Mouse (Mus musculus): Measurements from ENCODE around the gene Rab34. TPM values are rescaled to one million over a fixed set of nuclear protein-coding genes. Genes with fewer than 3 reads are reported as not detected.
A peak's percentile ranks its signal among the peaks of the same experiment; 100 is the strongest.

Gene Rab34
- polyA plus RNA-seq, 1 experiment from 2014 or later: 75.3 TPM

DNA sequence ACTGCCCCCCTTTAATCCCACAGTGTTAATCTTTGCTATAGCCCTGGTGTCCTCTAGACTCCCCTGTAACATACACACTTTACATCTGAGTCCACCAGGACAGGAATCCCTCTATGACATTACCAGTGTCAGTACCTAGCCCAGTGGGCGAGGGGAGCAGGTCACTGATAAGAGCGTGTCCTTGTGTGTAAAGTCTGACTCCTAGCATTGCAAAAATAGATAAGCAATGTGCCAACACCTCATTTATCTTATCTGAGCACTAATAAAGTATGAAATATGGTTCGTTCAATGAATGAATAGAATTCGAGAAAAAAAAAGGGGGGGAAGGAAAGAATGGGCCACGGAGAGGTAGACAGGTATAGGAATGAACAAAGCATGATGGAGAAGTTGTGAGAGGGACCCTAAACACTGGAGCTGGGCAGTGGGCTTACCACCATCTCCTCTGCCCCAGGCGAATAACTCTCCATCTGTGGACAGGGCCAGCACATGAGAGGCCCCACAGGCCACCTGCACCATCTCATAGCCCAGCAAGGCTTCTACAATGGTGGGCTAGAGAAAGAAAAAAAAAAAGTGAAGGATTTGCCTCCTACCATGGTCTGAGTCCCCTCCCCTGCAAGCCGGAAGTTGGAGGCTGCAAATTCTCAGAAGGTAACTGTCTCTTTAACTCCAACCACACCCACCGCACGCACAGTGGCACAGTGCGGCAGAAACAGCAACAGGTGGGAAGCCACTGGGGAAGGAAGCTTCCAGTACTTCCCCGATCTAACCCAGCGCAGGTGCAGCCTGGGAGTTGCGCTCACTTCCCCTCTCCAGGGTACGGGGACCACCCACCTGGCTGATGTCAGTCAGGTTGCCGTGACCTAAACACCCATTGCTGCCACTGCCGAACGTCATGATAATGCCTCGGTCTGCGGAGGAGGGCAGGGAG is 19.4 kb upstream of the Rab34 start:
- no peak overlapping the region for H3K9ac ChIP-seq (ENCODE audit: low read length)
- DNase-seq (ENCODE audit: low spot score) (no peak), ATAC-seq (ENCODE audit: insufficient read depth, low FRiP score, low TSS enrichment) (no peak)
- no peak overlapping the region for H3K27ac ChIP-seq (ENCODE audit: low read depth, low read length)
- H3K27me3 ChIP-seq (ENCODE audit: control insufficient read depth, insufficient read depth, low read length): no peaks in the 10 kb centered on the region
- H3K4me1 ChIP-seq (ENCODE audit: control insufficient read depth, insufficient read depth, low read length): peaks cover 8% of the 10 kb centered on the region; the same call in 1 of the 2 replicates
- WGBS: 62% methylated on average over 19 of the region's 19 CpGs
- H3K36me3 ChIP-seq (ENCODE audit: control insufficient read depth, insufficient read depth, low read length): no peaks in the 10 kb centered on the region; the same call in 1 of the 2 replicates
- H3K4me3 ChIP-seq (ENCODE audit: low read depth, low read length): no peak overlapping the region
- H3K9me3 ChIP-seq (ENCODE audit: control insufficient read depth, low read length): no peaks in the 10 kb centered on the region
- H3K4me2 ChIP-seq (ENCODE audit: low read depth): no peak overlapping the region

- H3K36me3 ChIP-seq (ENCODE audit: control insufficient read depth, insufficient read depth, low read length): no peaks in the 10 kb centered on the region; the same call in 1 of the 2 replicates
- no peak overlapping the region for H3K9ac ChIP-seq (ENCODE audit: low read length)
- DNase-seq (ENCODE audit: low spot score): no peak
- H3K27me3 ChIP-seq (ENCODE audit: control insufficient read depth, insufficient read depth, low read length): no peaks in the 10 kb centered on the region
- no peak for ATAC-seq (ENCODE audit: insufficient read depth, low FRiP score, low TSS enrichment)
- H3K4me1 ChIP-seq (ENCODE audit: control insufficient read depth, insufficient read depth, low read length): peaks cover 7% of the 10 kb centered on the region; the same call in 1 of the 2 replicates
- H3K4me3 ChIP-seq (ENCODE audit: low read depth, low read length): no peak overlapping the region
- no peak overlapping the region for H3K27ac ChIP-seq (ENCODE audit: low read depth, low read length)
- 94% methylated on average over 15 of the region's 15 CpGs for WGBS
- no peak overlapping the region for H3K4me2 ChIP-seq (ENCODE audit: low read depth)
- H3K9me3 ChIP-seq (ENCODE audit: control insufficient read depth, low read length): no peaks in the 10 kb centered on the region
Observed at GRCm38 (mm10) chr11:78170306-78170705, 17.9 kb upstream of the Rab34 start.

- no peak for DNase-seq (ENCODE audit: low spot score)
- no peaks in the 10 kb centered on the region for H3K4me1 ChIP-seq (ENCODE audit: control insufficient read depth, insufficient read depth, low read length)
- no peak overlapping the region for H3K27ac ChIP-seq (ENCODE audit: low read depth, low read length)
- no peak for ATAC-seq (ENCODE audit: insufficient read depth, low FRiP score, low TSS enrichment)
- H3K36me3 ChIP-seq (ENCODE audit: control insufficient read depth, insufficient read depth, low read length): no peaks in the 10 kb centered on the region; the same call in 1 of the 2 replicates
- 78% methylated on average over 4 of the region's 4 CpGs for WGBS
- no peaks in the 10 kb centered on the region for H3K27me3 ChIP-seq (ENCODE audit: control insufficient read depth, insufficient read depth, low read length)
- no peak overlapping the region for H3K9ac ChIP-seq (ENCODE audit: low read length)
- H3K4me2 ChIP-seq (ENCODE audit: low read depth): no peak overlapping the region
- no peaks in the 10 kb centered on the region for H3K9me3 ChIP-seq (ENCODE audit: control insufficient read depth, low read length)
- H3K4me3 ChIP-seq (ENCODE audit: low read depth, low read length): no peak overlapping the region
Observed at GRCm38 (mm10) chr11:78171328-78171727, 16.9 kb upstream of the Rab34 start.

- 81% methylated on average over 16 of the region's 16 CpGs for WGBS
- no peaks in the 10 kb centered on the region for H3K27me3 ChIP-seq (ENCODE audit: control insufficient read depth, insufficient read depth, low read length)
- ATAC-seq (ENCODE audit: insufficient read depth, low FRiP score, low TSS enrichment): no peak
Observed at GRCm38 (mm10) chr11:78172034-78172747, 16.0 kb upstream of the Rab34 start.

GRCm38 (mm10) chr11:78172748-78173383 is 15.4 kb upstream of the Rab34 start:
- H3K4me2 ChIP-seq (ENCODE audit: low read depth): no peak overlapping the region
- ATAC-seq (ENCODE audit: insufficient read depth, low FRiP score, low TSS enrichment): no peak
- no peaks in the 10 kb centered on the region for H3K27me3 ChIP-seq (ENCODE audit: control insufficient read depth, insufficient read depth, low read length)
- H3K9ac ChIP-seq (ENCODE audit: low read length): no peak overlapping the region
- no peak overlapping the region for H3K27ac ChIP-seq (ENCODE audit: low read depth, low read length)
- no peaks in the 10 kb centered on the region; the same call in 1 of the 2 replicates for H3K36me3 ChIP-seq (ENCODE audit: control insufficient read depth, insufficient read depth, low read length)
- 88% methylated on average over 19 of the region's 19 CpGs for WGBS
- H3K4me1 ChIP-seq (ENCODE audit: control insufficient read depth, insufficient read depth, low read length): peaks cover 4% of the 10 kb centered on the region; the same call in 1 of the 2 replicates
- no peak for DNase-seq (ENCODE audit: low spot score)
- no peaks in the 10 kb centered on the region for H3K9me3 ChIP-seq (ENCODE audit: control insufficient read depth, low read length)
- no peak overlapping the region for H3K4me3 ChIP-seq (ENCODE audit: low read depth, low read length)

More at GRCm38 (mm10) chr11:78172034-78172747, 16.0 kb upstream of the Rab34 start:
- Histone ChIP-seq H3K27ac (ENCODE audit: low read depth, low read length) (no peak overlapping the region), H3K36me3 (ENCODE audit: control insufficient read depth, insufficient read depth, low read length) (no peaks in the 10 kb centered on the region; the same call in 1 of the 2 replicates), H3K9me3 (ENCODE audit: control insufficient read depth, low read length) (no peaks in the 10 kb centered on the region), H3K9ac (ENCODE audit: low read length) (no peak overlapping the region), H3K4me2 (ENCODE audit: low read depth) (no peak overlapping the region), H3K4me3 (ENCODE audit: low read depth, low read length) (no peak overlapping the region), H3K4me1 (ENCODE audit: control insufficient read depth, insufficient read depth, low read length) (0 out of 2 replicates have a peak, but pooled peaks cover under 1% of the 10 kb centered on the region)
- no peak for DNase-seq (ENCODE audit: low spot score)

DNA sequence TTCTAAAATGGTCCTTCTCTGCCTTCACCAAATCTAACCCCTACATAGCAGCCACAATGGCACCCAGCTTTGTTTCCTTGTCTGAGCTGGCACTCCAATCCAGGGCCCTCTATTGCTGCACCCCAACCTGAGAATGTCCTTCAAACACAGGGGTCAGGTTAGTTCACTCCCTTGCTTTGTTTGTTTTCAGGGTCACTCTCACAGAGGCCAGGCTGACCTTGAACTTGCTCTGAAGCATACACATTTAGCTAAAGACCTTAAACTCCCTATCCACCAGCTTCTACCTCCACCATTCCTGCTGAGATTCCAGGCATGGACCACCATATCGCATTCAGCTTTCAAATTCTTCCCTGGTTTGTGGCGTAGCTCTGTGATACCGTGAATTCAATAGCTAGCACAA is 13.7 kb upstream of the Rab34 start:
- Histone ChIP-seq H3K27me3 (ENCODE audit: control insufficient read depth, insufficient read depth, low read length) (no peaks in the 10 kb centered on the region), H3K9ac (ENCODE audit: low read length) (no peak overlapping the region), H3K36me3 (ENCODE audit: control insufficient read depth, insufficient read depth, low read length) (peaks cover under 1% of the 10 kb centered on the region), H3K4me3 (ENCODE audit: low read depth, low read length) (no peak overlapping the region), H3K4me2 (ENCODE audit: low read depth) (no peak overlapping the region), H3K4me1 (ENCODE audit: control insufficient read depth, insufficient read depth, low read length) (peaks cover 11% of the 10 kb centered on the region), H3K27ac (ENCODE audit: low read depth, low read length) (no peak overlapping the region), H3K9me3 (ENCODE audit: control insufficient read depth, low read length) (no peaks in the 10 kb centered on the region)
- ATAC-seq (ENCODE audit: insufficient read depth, low FRiP score, low TSS enrichment) (no peak), DNase-seq (ENCODE audit: low spot score) (no peak)
- WGBS: 89% methylated on average over 3 of the region's 3 CpGs

- DNase-seq (ENCODE audit: low spot score): no peak
- Histone ChIP-seq H3K9me3 (ENCODE audit: control insufficient read depth, low read length) (no peaks in the 10 kb centered on the region), H3K4me1 (ENCODE audit: control insufficient read depth, insufficient read depth, low read length) (peaks cover 18% of the 10 kb centered on the region)
Observed at GRCm38 (mm10) chr11:78175771-78176401, 12.3 kb upstream of the Rab34 start.

GRCm38 (mm10) chr11:78176402-78176862 is 11.8 kb upstream of the Rab34 start, which contains the start of the genes Nek8 and Tlcd1:
Nek8 (minus strand) TSS chr11:78176675.
Tlcd1 (plus strand) TSS chr11:78176711.
- Histone ChIP-seq H3K9ac (ENCODE audit: low read length) (peak within 1 kb of the TSS; percentile 73), H3K27ac (ENCODE audit: low read depth, low read length) (peak within 1 kb of the TSS; percentile 92; the same call in 1 of the 2 replicates), H3K4me2 (ENCODE audit: low read depth) (peak within 1 kb of the TSS; percentile 90), H3K36me3 (ENCODE audit: control insufficient read depth, insufficient read depth, low read length) (peaks cover 6% of the 10 kb centered on the region), H3K27me3 (ENCODE audit: control insufficient read depth, insufficient read depth, low read length) (no peaks in the 10 kb centered on the region), H3K4me1 (ENCODE audit: control insufficient read depth, insufficient read depth, low read length) (peaks cover 18% of the 10 kb centered on the region), H3K4me3 (ENCODE audit: low read depth, low read length) (peak within 1 kb of the TSS; percentile 56), H3K9me3 (ENCODE audit: control insufficient read depth, low read length) (no peaks in the 10 kb centered on the region)
- WGBS: under 1% methylated on average over 32 of the region's 32 CpGs
- peak; percentile 57; the same call in 1 of the 2 replicates for ATAC-seq (ENCODE audit: insufficient read depth, low FRiP score, low TSS enrichment)
- DNase-seq (ENCODE audit: low spot score): peak; percentile 93

More at GRCm38 (mm10) chr11:78175771-78176401, 12.3 kb upstream of the Rab34 start:
- peak overlapping the region; percentile 56 for H3K4me3 ChIP-seq (ENCODE audit: low read depth, low read length)
- peak overlapping the region; percentile 90 for H3K4me2 ChIP-seq (ENCODE audit: low read depth)
- no peak for ATAC-seq (ENCODE audit: insufficient read depth, low FRiP score, low TSS enrichment)
- peak overlapping the region; percentile 50 for H3K9ac ChIP-seq (ENCODE audit: low read length)
- 6% methylated on average over 9 of the region's 10 CpGs for WGBS
- H3K36me3 ChIP-seq (ENCODE audit: control insufficient read depth, insufficient read depth, low read length): peaks cover 2% of the 10 kb centered on the region
- H3K27ac ChIP-seq (ENCODE audit: low read depth, low read length): no peak overlapping the region
- H3K27me3 ChIP-seq (ENCODE audit: control insufficient read depth, insufficient read depth, low read length): no peaks in the 10 kb centered on the region

Measured in neural tube, embryonic 11.5 days (tissue).